Mouse (Mus musculus): ENCODE measurements at regions not wholly inside any gene's neighbourhood (a gene's known extent, or its start where the extent isn't known, plus 50 kb on each side); places are given as distances from the start of the nearest gene placed in this dataset.
"Not testable (repeated sequence)": the region's sequence is repeated elsewhere in the genome, so short reads cannot be mapped to it uniquely, and the experiment has no call there.

DNA sequence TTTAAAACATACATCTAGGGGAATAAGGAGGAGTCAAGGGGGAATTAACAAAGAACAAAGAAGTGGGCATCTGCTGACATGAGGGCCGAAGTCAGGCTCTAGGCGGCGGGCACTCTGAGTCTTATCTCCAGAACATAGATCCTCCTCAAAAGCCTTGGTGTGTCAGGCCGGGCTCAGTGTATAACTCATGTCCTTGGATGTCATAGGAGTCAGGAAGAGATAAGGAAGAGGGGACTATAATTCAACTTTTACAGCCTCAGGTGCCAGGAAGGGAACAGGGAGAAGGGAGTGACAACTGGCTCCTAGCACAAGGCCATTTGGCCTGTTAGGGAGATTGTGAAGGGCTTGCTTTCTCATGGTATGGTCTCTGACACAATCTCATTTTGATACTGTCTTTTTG is 185.9 kb upstream of the Ube2e2 start:
- DNase-seq (ENCODE audit: low read depth), result not testable (repeated sequence)

DNA sequence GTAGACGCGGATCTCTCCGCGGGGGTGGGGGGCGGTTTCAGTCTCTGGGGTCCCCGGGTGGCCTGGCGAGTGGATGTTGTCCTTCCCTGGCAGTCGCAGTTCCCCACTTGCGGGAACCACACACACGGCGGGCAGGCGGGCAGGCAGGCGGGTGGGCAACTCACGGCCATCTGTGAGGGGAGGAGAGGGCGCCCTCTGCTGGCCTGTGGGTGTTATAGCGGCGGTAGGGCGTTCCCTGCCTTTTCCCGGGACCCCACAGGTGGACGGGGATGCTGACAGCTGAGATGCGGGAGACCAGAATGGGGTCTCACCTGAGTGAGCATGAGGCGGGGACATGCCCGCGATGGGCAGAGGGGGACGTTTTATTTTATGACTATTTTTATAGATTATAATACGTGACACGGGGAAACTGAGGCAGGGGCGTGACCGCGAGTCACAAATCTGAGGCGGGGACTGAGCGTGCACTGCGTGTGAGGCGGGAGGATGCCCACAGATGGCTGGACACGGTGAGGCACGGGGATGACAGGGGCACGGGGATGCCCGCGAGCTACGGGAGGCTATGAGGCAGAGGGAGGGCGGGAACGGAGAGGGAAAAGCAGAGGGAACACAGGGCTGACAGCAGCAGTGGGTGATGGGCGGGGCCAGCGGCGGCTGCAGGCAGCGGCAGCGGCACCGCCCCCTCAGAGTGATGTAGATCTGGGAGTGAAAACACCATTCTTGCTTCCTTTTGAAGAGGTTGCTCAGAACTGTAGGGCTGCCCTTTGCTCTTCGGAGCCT is 148.1 kb upstream of the Ube2e2 start:
- no peak for TF ChIP-seq POLR2A (IDR thresholded peaks at IDR 0.05; ENCODE audit: borderline replicate concordance, extremely low read depth, insufficient read depth, insufficient read length, poor library complexity, severe bottlenecking)
- TF ChIP-seq CTCF (IDR thresholded peaks at IDR 0.05; ENCODE audit: borderline replicate concordance, extremely low read depth, insufficient read depth, insufficient read length), result peak; percentile 93
- peak; percentile 80 for DNase-seq (ENCODE audit: low read depth)

DNA sequence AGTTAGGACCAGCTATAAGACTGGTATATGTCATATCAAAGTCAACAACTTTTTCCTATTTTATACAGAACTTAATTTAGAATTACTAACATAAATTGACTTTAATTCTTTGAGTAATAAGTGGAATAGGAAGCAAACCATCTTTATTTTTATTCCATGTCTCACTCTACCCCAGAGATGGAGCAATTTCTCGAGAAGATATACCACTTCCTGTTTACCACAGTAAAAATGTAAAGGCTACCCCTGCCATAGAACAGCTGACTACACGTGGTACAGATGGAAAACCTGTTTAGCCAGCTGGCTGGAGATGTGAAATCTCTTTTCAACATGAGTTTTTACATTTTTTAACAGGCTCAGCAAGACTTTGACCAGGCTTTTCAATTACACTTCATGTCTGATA is 126.0 kb upstream of the Ube2e2 start:
- no peak for DNase-seq (ENCODE audit: low read depth)

DNA sequence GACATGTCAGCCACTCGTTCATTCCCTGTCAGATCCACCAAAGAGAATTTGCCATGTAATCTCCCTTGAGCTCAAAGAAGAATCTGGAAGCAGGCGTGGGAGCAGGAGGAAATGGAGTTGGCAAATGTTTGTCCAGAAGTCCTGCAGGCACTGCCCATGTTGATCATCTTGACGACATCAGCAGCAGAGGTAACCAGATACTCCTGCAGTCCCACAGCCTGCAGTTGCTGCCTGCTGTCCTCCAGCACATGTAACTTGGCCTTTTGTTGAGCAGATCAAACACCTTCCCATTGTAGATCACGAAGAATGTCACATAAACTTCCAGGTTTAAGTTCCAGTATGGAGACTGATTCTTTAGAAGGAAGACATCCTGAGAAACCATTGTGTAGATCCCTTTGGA is 121.3 kb upstream of the Ube2e2 start:
- DNase-seq (ENCODE audit: low read depth), result no peak
- TF ChIP-seq POLR2A (IDR thresholded peaks at IDR 0.05; ENCODE audit: borderline replicate concordance, extremely low read depth, insufficient read depth, insufficient read length, poor library complexity, severe bottlenecking) (no peak), CTCF (IDR thresholded peaks at IDR 0.05; ENCODE audit: borderline replicate concordance, extremely low read depth, insufficient read depth, insufficient read length) (no peak)

More for the DNA sequence above, 126.0 kb upstream of the Ube2e2 start:
- TF ChIP-seq CTCF (IDR thresholded peaks at IDR 0.05; ENCODE audit: borderline replicate concordance, extremely low read depth, insufficient read depth, insufficient read length) (no peak), POLR2A (IDR thresholded peaks at IDR 0.05; ENCODE audit: borderline replicate concordance, extremely low read depth, insufficient read depth, insufficient read length, poor library complexity, severe bottlenecking) (no peak)

DNA sequence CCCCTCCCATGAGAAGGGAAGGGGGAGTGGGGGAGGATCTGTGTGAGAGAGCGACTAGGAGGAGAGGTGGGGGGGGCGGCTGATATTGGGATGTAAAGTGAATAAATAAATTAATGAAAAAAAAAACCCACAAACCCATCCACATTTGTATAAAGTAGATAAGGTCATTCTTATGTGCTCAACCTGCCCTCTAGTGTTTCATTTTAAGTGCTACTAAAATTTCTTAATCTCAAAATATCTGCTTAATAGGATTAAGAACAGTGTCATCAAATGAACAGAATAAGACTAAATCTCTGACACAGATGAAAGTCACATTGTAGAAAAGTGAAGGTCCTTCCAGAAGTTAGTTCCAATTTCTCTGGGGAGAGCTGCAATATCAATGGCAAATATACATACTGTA is 119.5 kb upstream of the Ube2e2 start:
- peak; percentile 12 for DNase-seq (ENCODE audit: low read depth)

DNA sequence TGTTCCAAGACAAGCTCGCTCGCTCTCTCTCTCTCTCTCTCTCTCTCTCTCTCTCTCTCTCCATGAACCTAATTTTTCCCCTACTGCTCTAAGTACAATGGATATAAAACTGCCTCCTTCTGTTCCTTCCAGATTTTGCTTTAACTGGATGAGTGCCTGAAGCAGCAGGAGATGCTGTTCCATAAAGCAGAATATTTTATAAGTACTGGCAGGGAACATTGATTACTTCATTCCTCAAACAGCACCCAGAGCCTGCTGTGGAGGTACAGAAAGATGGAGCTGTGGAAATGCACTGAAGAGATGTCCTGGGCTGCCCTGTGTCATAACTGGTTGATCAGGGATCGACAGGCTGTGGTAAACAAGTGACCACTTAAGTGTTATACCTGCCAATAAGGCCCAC is 89.8 kb upstream of the Ube2e2 start:
- TF ChIP-seq CTCF (IDR thresholded peaks at IDR 0.05; ENCODE audit: borderline replicate concordance, extremely low read depth, insufficient read depth, insufficient read length) (no peak), POLR2A (IDR thresholded peaks at IDR 0.05; ENCODE audit: borderline replicate concordance, extremely low read depth, insufficient read depth, insufficient read length, poor library complexity, severe bottlenecking) (no peak)
- no peak for DNase-seq (ENCODE audit: low read depth)

DNA sequence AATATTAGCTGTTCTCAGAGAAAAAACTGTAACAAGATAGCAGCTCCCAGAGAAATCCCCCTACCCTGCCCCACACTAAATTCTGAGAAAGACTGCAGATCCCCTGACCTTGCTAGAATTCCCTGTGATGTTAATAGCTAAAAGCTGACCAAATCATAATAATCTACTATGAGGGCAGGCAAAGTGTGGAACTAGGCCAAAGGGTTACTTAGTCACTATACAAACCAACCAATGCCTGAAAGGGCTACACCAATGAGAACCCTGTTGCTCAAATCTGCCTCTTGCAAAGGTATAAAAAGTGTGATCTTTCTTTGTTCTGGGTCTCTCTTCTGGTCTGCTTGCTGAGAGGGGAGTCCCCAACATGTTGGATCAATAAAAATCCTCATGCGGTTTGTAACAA is 69.8 kb upstream of the Ube2e2 start:
- TF ChIP-seq CTCF (IDR thresholded peaks at IDR 0.05; ENCODE audit: borderline replicate concordance, extremely low read depth, insufficient read depth, insufficient read length), result no peak
- TF ChIP-seq POLR2A (IDR thresholded peaks at IDR 0.05; ENCODE audit: borderline replicate concordance, extremely low read depth, insufficient read depth, insufficient read length, poor library complexity, severe bottlenecking), result no peak
- no peak for DNase-seq (ENCODE audit: low read depth)

DNA sequence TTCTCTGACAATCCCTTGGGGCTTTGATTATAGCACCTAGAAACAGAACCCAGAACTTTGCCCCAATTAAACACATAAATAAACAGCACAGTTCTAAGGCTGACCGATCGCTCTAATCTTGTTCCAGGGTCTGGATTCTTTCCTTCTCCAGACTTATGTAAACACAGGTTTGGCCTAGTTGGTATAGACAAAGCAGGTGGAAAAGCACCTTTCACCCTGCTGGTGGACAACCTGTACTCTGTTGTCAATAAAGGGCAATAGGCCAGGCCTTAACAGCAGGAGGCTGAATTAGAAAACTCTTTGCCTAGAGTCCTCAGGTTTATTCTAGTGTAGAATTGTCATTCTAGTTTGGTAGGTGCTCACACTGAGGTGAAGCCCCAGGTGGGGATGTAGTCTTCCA is 69.2 kb upstream of the Ube2e2 start:
- no peak for TF ChIP-seq CTCF (IDR thresholded peaks at IDR 0.05; ENCODE audit: borderline replicate concordance, extremely low read depth, insufficient read depth, insufficient read length)
- no peak for DNase-seq (ENCODE audit: low read depth)

Data from brain, embryonic 14.5 days (tissue).